Mouse (Mus musculus): ENCODE results near the gene Pih1d1.
"Not testable (repeated sequence)": the region's sequence is repeated elsewhere in the genome, so short reads cannot be mapped to it uniquely, and the experiment has no call there.

The Pih1d1 gene

DNA sequence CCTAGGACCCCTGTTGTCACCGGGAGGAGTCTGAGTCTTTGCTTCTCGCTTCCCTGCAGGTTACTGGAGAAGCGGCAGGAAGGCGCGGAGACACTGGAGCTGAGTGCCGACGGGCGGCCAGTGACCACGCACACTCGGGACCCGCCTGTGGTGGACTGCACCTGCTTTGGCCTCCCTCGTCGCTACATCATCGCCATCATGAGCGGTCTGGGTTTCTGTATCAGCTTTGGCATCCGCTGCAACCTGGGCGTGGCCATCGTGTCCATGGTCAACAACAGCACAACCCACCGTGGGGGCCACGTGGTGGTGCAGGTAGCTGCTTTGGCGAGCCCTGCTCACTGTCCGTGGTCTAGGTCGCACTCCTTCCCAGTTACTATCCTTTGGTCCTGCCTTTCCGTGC lies 14.6 kb downstream of the Pih1d1 start:
- no peak for DNase-seq (ENCODE audit: low spot score)

GRCm38 (mm10) chr7:45169495-45169894 lies 15.4 kb downstream of the Pih1d1 start:
- DNase-seq (ENCODE audit: low spot score), result no peak

- no peak for DNase-seq (ENCODE audit: low spot score)
Measured at GRCm38 (mm10) chr7:45172974-45173373, 18.9 kb downstream of the Pih1d1 start.

- not testable (repeated sequence) for DNase-seq (ENCODE audit: low spot score)
Measured at GRCm38 (mm10) chr7:45173772-45174171, 19.7 kb downstream of the Pih1d1 start.

GRCm38 (mm10) chr7:45174567-45175280 lies 20.6 kb downstream of the Pih1d1 start:
- DNase-seq (ENCODE audit: low spot score), result no peak

- DNase-seq (ENCODE audit: low spot score), result no peak
Measured at GRCm38 (mm10) chr7:45175398-45175797, 21.3 kb downstream of the Pih1d1 start.

DNA sequence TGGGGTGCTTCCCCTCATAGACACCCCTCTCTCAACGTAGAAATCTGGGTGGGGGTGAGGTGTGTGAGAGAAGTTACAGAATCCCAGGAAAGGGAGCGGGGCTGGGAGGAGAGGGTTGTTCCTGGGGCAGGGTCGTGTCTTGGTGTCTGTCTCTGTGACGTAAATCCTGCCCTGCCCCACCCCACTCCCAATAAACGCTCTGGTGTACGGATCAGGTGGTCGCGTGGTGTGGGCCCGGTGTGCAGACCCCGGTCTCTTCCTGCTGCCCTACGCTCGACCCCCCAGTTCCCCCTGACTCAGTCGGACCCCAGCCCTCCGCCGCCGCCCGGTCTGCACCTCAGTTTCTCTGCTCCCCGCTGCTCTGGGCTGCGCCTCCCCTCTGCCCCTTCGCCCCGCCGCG lies 21.8 kb downstream of the Pih1d1 start:
- DNase-seq (ENCODE audit: low spot score), result no peak

- DNase-seq (ENCODE audit: low spot score), result no peak
Measured at GRCm38 (mm10) chr7:45176356-45176755, 22.3 kb downstream of the Pih1d1 start.

DNA sequence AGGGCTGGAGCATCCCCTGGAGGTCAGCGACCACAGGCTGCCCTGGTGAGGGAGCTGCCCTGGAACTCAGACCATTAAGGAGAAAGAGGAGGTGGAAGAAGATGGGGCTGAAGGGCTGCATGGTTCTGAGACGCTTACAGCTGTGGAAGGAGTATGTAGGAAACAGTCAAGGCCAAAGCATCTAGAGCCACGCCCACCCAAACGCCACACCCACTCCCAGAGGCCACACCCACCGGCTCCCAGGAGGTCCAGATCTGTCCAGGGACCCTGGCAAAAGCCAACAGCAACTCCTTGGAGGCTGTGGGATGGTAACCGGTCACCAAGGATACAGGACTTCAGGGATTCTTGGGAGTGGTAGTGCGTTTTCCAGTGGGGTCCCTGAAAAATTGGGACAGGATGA lies 24.4 kb downstream of the Pih1d1 start:
- DNase-seq (ENCODE audit: low spot score), result no peak

GRCm38 (mm10) chr7:45179469-45179868 lies 25.4 kb downstream of the Pih1d1 start, which contains the start of gene Gfy:
Gene Gfy, minus strand, starts transcription at chr7:45179569.
- DNase-seq (ENCODE audit: low spot score), result no peak

DNA sequence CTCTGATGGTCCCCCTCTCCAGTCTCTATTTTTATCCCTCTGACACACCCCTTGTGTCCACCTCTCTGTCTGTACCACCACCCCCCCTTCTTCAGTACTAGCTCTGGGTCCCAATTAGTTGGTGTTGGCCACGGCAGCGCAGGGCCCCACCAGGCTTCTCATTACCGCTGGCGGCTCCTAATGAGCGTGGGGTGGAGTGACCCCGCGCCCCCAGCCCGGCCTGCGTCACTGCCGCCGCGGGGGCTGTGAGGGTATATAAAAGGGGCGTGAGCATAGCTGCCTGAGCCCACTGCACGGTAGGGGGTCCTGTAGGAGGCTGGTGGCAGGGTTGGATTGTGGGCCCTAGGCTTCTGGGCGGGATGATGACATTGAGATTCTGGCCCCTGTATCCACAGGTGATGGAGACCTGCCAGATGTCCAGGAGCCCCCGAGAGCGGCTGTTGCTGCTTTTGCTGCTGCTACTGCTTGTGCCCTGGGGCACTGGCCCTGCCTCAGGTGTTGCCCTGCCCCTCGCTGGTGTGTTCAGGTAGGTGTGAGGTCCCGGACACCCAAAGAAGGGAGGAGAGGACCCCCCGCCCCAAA lies 26.9 kb downstream of the Pih1d1 start, which contains the start of gene Pth2:
Gene Pth2, plus strand, starts transcription at position 100 of the 582 bp plus-strand sequence.
- DNase-seq (ENCODE audit: low spot score), result no peak

GRCm38 (mm10) chr7:45181540-45181939 lies 27.4 kb downstream of the Pih1d1 start:
- no peak for DNase-seq (ENCODE audit: low spot score)

DNA sequence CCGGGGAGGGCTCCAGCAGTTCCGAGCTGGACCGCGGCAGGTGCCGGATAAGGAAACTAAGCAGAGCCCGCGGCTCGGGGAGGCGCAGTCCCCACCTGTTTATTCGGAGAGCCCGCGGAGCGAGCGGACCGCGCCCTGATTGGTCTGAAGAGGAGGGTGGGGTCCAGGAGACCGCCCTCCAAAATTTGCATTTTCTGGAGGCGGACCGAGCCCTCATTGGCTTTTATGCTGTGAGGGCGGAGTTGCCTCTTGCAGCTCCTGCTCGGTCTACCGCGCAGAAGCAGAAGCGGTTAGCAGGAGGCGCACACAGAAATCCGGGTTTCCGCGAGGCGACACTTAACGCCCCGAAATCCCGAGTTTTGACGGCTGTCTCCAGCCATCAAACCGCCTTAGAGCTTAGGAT lies 28.1 kb downstream of the Pih1d1 start:
- peak; percentile 83 for DNase-seq (ENCODE audit: low spot score)

DNA sequence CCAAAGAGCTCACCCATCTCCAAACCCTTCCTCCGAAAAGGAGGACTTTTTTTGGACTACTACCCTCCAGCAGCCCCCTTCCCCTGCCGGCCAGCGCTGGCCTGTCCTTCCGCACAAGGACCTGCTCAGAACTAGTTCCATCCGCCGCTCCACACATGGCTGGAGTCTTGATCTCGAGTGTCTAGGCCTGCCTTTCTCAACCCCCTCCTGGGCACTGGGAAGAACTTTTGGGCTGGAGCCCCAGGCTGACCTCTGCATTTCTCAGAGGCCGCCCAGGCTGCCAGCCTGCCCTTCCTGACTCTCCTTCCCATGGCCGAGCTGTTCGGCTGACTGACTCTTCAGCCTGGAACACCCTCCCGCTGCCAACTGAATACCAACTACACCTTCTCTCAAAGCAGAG lies 28.5 kb downstream of the Pih1d1 start:
- no peak for DNase-seq (ENCODE audit: low spot score)

- DNase-seq (ENCODE audit: low spot score), result no peak
Measured at GRCm38 (mm10) chr7:45183672-45184071, 29.6 kb downstream of the Pih1d1 start.

DNA sequence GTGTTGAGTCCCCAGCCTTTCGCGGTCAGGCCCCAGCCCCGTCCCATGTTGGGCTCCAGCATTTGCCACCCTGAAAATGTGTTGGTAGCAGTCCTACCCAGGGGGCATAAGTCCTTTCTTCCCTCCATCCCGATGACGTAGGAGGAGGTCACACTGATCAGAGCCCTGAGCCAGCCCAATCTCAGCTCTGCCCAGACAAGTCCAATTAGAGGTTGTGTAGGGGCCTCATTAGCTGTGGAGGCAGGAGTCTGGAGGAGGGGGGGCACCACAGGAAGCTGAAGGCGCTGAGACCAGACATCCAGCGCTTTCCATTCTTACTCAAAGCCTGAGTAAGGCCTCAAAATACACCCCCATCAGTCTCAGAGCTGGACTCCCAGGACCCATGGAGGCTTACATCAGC lies 31.8 kb downstream of the Pih1d1 start:
- no peak for DNase-seq (ENCODE audit: low spot score)

GRCm38 (mm10) chr7:45189600-45189999 lies 35.5 kb downstream of the Pih1d1 start:
- no peak for DNase-seq (ENCODE audit: low spot score)

DNA sequence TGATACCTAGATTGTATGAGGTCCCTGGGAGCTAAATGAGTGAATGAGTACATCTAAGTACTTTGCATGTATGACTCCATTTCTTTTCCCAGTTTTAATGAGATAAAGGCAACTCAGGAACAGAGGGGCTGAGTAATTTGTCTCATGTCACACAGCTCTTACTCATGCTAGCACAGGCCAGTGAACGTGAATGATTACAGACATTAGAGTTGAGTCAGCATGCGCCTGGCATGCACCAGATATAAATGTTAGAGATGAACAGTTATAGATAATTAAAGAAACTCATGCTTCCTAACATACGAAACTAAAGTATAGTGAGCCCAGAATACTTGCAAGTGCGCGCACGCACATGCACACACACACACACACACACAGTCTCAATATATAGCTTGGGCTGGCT lies 36.1 kb downstream of the Pih1d1 start:
- DNase-seq (ENCODE audit: low spot score), result no peak

DNA sequence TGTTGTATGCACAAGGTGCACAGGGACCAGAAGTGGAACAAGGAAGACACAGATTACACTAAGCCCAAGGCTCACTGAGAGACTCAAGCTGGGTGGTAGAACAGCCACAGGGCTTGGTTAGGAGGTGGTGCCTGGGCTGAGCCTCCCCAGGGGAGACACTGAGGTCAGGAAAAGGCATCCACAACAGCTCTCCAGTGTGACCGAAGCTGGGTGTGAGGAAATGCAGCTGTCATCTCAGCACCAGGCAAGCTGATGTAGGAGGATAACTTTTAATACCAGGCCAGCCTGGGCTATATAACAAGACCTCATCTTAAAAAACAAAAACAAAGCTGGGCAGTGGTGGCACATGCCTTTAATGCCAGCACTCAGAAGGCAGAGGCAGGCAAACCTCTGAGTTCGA lies 37.1 kb downstream of the Pih1d1 start:
- DNase-seq (ENCODE audit: low spot score), result no peak

GRCm38 (mm10) chr7:45191803-45192363 lies 37.8 kb downstream of the Pih1d1 start:
- no peak for DNase-seq (ENCODE audit: low spot score)

- no peak for DNase-seq (ENCODE audit: low spot score)
Measured at GRCm38 (mm10) chr7:45192585-45193310, 38.6 kb downstream of the Pih1d1 start.

DNA sequence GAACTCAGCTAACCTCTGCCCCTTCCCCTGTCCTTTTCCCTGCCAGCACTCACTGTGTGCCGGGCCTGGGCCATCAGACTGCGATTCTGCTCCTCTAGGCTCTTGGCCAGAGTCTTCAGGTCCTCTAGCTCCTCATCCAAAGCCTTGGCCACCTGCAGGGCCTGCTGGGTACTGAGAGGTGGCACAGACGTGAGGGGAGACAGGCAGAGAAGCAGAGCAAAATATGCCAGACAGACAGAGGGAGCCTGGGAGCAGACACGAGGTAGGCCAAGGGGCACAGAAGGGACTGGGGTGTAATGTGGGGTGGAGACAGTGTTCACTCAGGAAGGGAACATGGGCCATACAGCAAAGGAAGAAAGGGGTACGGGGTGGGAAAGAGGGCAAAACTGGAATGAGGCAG lies 39.3 kb downstream of the Pih1d1 start:
- DNase-seq (ENCODE audit: low spot score), result no peak
